Mouse (Mus musculus): ENCODE results near the gene Parp8. TPM values are rescaled to one million over a fixed set of nuclear protein-coding genes. Genes with fewer than 3 reads are reported as not detected.
A peak's percentile ranks its signal among the peaks of the same experiment; 100 is the strongest.

The Parp8 gene
- total and polyA plus RNA-seq, 3 experiments = 7.9 to 9.5 (median 9.2) TPM

- H3K9ac ChIP-seq (ENCODE audit: low read depth, low read length) = no peak overlapping the region
- no peaks in the 10 kb centered on the region for H3K27me3 ChIP-seq (ENCODE audit: control insufficient read depth, insufficient read depth, low read length)
- intact Hi-C loops (cut with DNase I) = no loop called here
- WGBS = 72% methylated on average over 5 of the region's 5 CpGs
- peak in 1 of 2 experiments; percentile 21 for DNase-seq
- H3K79me2 ChIP-seq (replicated peaks; ENCODE audit: control insufficient read depth, insufficient read depth, low read length) = no peaks in the 10 kb centered on the region
- H3K4me1 ChIP-seq (ENCODE audit: control insufficient read depth, insufficient read depth, low read length) = no peaks in the 10 kb centered on the region
- H3K36me3 ChIP-seq (ENCODE audit: control insufficient read depth, insufficient read depth, low read length) = no peaks in the 10 kb centered on the region
- no peak overlapping the region for H3K4me3 ChIP-seq
- no peak overlapping the region for H3K27ac ChIP-seq
- TF ChIP-seq POLR2A (IDR thresholded peaks at IDR 0.05; ENCODE audit: insufficient read depth, low read depth, low read length) (no peak), EP300 (IDR thresholded peaks at IDR 0.05; ENCODE audit: insufficient read depth, low read depth, low read length) (no peak)
These were observed 23.2 kb upstream of the Parp8 start for GRCm38 (mm10) chr13:117048541-117048971.

GRCm38 (mm10) chr13:117043567-117043966, 18.2 kb upstream of the Parp8 start:
- Histone ChIP-seq H3K4me3 (no peak overlapping the region), H3K79me2 (replicated peaks; ENCODE audit: control insufficient read depth, insufficient read depth, low read length) (no peaks in the 10 kb centered on the region), H3K36me3 (ENCODE audit: control insufficient read depth, insufficient read depth, low read length) (peaks cover 2% of the 10 kb centered on the region; the same call in 1 of the 2 replicates), H3K9ac (ENCODE audit: low read depth, low read length) (no peak overlapping the region), H3K27ac (no peak overlapping the region), H3K4me1 (ENCODE audit: control insufficient read depth, insufficient read depth, low read length) (no peaks in the 10 kb centered on the region), H3K27me3 (ENCODE audit: control insufficient read depth, insufficient read depth, low read length) (no peaks in the 10 kb centered on the region)
- intact Hi-C loops (cut with DNase I) = no loop called here
- no peak for DNase-seq
- TF ChIP-seq EP300 (IDR thresholded peaks at IDR 0.05; ENCODE audit: insufficient read depth, low read depth, low read length) (no peak), POLR2A (IDR thresholded peaks at IDR 0.05; ENCODE audit: insufficient read depth, low read depth, low read length) (no peak), CTCF (IDR thresholded peaks at IDR 0.05) (no peak)

GRCm38 (mm10) chr13:117041021-117041420, 15.7 kb upstream of the Parp8 start:
- H3K4me1 ChIP-seq (ENCODE audit: control insufficient read depth, insufficient read depth, low read length) = no peaks in the 10 kb centered on the region
- no peaks in the 10 kb centered on the region for H3K79me2 ChIP-seq (replicated peaks; ENCODE audit: control insufficient read depth, insufficient read depth, low read length)
- H3K27me3 ChIP-seq (ENCODE audit: control insufficient read depth, insufficient read depth, low read length) = no peaks in the 10 kb centered on the region
- peaks cover 2% of the 10 kb centered on the region; the same call in 1 of the 2 replicates for H3K36me3 ChIP-seq (ENCODE audit: control insufficient read depth, insufficient read depth, low read length)
- peak overlapping the region; percentile 38 for H3K27ac ChIP-seq
- TF ChIP-seq EP300 (IDR thresholded peaks at IDR 0.05; ENCODE audit: insufficient read depth, low read depth, low read length) (no peak), POLR2A (IDR thresholded peaks at IDR 0.05; ENCODE audit: insufficient read depth, low read depth, low read length) (no peak), CTCF (IDR thresholded peaks at IDR 0.05) (no peak)
- no peak for DNase-seq
- H3K9ac ChIP-seq (ENCODE audit: low read depth, low read length) = no peak overlapping the region
- no peak overlapping the region for H3K4me3 ChIP-seq
- intact Hi-C loops (cut with DNase I) = no loop called here

GRCm38 (mm10) chr13:117036277-117036676, 10.9 kb upstream of the Parp8 start:
- TF ChIP-seq EP300 (IDR thresholded peaks at IDR 0.05; ENCODE audit: insufficient read depth, low read depth, low read length) (no peak), CTCF (IDR thresholded peaks at IDR 0.05) (no peak), POLR2A (IDR thresholded peaks at IDR 0.05; ENCODE audit: insufficient read depth, low read depth, low read length) (no peak)
- Histone ChIP-seq H3K27me3 (ENCODE audit: control insufficient read depth, insufficient read depth, low read length) (no peaks in the 10 kb centered on the region), H3K4me1 (ENCODE audit: control insufficient read depth, insufficient read depth, low read length) (no peaks in the 10 kb centered on the region; the same call in 1 of the 2 replicates), H3K9ac (ENCODE audit: low read depth, low read length) (no peak overlapping the region), H3K79me2 (replicated peaks; ENCODE audit: control insufficient read depth, insufficient read depth, low read length) (no peaks in the 10 kb centered on the region), H3K36me3 (ENCODE audit: control insufficient read depth, insufficient read depth, low read length) (peaks cover 2% of the 10 kb centered on the region; the same call in 1 of the 2 replicates), H3K4me3 (no peak overlapping the region), H3K27ac (no peak overlapping the region)
- intact Hi-C loops (cut with DNase I) = no loop called here
- no peak for DNase-seq
- 89% methylated on average over 5 of the region's 5 CpGs for WGBS

- Histone ChIP-seq H3K27ac (no peak overlapping the region), H3K27me3 (ENCODE audit: control insufficient read depth, insufficient read depth, low read length) (no peaks in the 10 kb centered on the region), H3K9ac (ENCODE audit: low read depth, low read length) (no peak overlapping the region), H3K4me3 (no peak overlapping the region), H3K4me1 (ENCODE audit: control insufficient read depth, insufficient read depth, low read length) (no peaks in the 10 kb centered on the region; the same call in 1 of the 2 replicates), H3K36me3 (ENCODE audit: control insufficient read depth, insufficient read depth, low read length) (no peaks in the 10 kb centered on the region), H3K79me2 (replicated peaks; ENCODE audit: control insufficient read depth, insufficient read depth, low read length) (no peaks in the 10 kb centered on the region)
- intact Hi-C loops (cut with DNase I) = no loop called here
- no peak for DNase-seq
- WGBS = 70% methylated on average over 2 of the region's 2 CpGs
- TF ChIP-seq POLR2A (IDR thresholded peaks at IDR 0.05; ENCODE audit: insufficient read depth, low read depth, low read length) (no peak), EP300 (IDR thresholded peaks at IDR 0.05; ENCODE audit: insufficient read depth, low read depth, low read length) (no peak), CTCF (IDR thresholded peaks at IDR 0.05) (no peak)
These were observed 9.8 kb upstream of the Parp8 start for GRCm38 (mm10) chr13:117035121-117035520.

GRCm38 (mm10) chr13:117034676-117035075, 9.3 kb upstream of the Parp8 start:
- intact Hi-C loops (cut with DNase I) = no loop called here
- WGBS = 88% methylated on average over 1 of the region's 1 CpGs
- no peak for TF ChIP-seq CTCF (IDR thresholded peaks at IDR 0.05)
- no peak for TF ChIP-seq EP300 (IDR thresholded peaks at IDR 0.05; ENCODE audit: insufficient read depth, low read depth, low read length)
- no peak for TF ChIP-seq POLR2A (IDR thresholded peaks at IDR 0.05; ENCODE audit: insufficient read depth, low read depth, low read length)
- no peak overlapping the region for H3K9ac ChIP-seq (ENCODE audit: low read depth, low read length)
- H3K4me3 ChIP-seq = no peak overlapping the region
- no peak overlapping the region for H3K27ac ChIP-seq
- no peaks in the 10 kb centered on the region; the same call in 1 of the 2 replicates for H3K4me1 ChIP-seq (ENCODE audit: control insufficient read depth, insufficient read depth, low read length)
- H3K27me3 ChIP-seq (ENCODE audit: control insufficient read depth, insufficient read depth, low read length) = no peaks in the 10 kb centered on the region
- no peak for DNase-seq
- H3K79me2 ChIP-seq (replicated peaks; ENCODE audit: control insufficient read depth, insufficient read depth, low read length) = no peaks in the 10 kb centered on the region
- H3K36me3 ChIP-seq (ENCODE audit: control insufficient read depth, insufficient read depth, low read length) = no peaks in the 10 kb centered on the region

Data from heart, adult 2 months (tissue).